8 mouse cellular contexts compared by ENCODE assay signal in genomic region chr10:93897043-93897646, GRCm38 (mm10). TPM values are rescaled to one million over a fixed set of nuclear protein-coding genes. Genes with fewer than 3 reads are reported as not detected.
DNase-seq lines count a peak whose midpoint lies in the region; ATAC-seq and TF ChIP-seq lines count a peak whose summit lies in the region.

Gene Metap2 (minus strand): TSS chr10:93897093.

- H3K4me1 ChIP-seq in midbrain, embryonic 14.5 days (ENCODE audit: control insufficient read depth, insufficient read depth, low read length), result no peaks in the 10 kb centered on the region

- H3K36me3 ChIP-seq in midbrain, embryonic 14.5 days (ENCODE audit: control insufficient read depth, insufficient read depth, low read length), result no peaks in the 10 kb centered on the region

- ATAC-seq in granulocyte monocyte progenitor cell, adult 5-6 weeks (replicated peaks; ENCODE audit: poor library complexity, severe bottlenecking), result no peak
- ATAC-seq in midbrain, embryonic 14.5 days (ENCODE audit: low FRiP score, low TSS enrichment), result no peak

- H3K27ac ChIP-seq in midbrain, embryonic 14.5 days (replicated peaks; ENCODE audit: low read depth, low read length), result no peak within 1 kb of the TSS

- no peak within 1 kb of the TSS for H3K9ac ChIP-seq in midbrain, embryonic 14.5 days (replicated peaks; ENCODE audit: low read length)

- no peak for TF ChIP-seq CTCF in brain, embryonic 14.5 days (IDR thresholded peaks at IDR 0.05; ENCODE audit: borderline replicate concordance, extremely low read depth, insufficient read depth, insufficient read length)

- TF ChIP-seq POLR2A in brain, embryonic 14.5 days (IDR thresholded peaks at IDR 0.05; ENCODE audit: borderline replicate concordance, extremely low read depth, insufficient read depth, insufficient read length, poor library complexity, severe bottlenecking), result no peak

- DNase-seq in layer of hippocampus, adult 8-10 months (ENCODE audit: low spot score in 2 of 2), result no peak
- no peak for DNase-seq in layer of hippocampus, adult 9-11 months
- no peak for DNase-seq in brain, embryonic 14.5 days (ENCODE audit: low read depth)
- no peak for DNase-seq in layer of hippocampus, postnatal 14 days (ENCODE audit: low spot score in 2 of 2)
- DNase-seq in midbrain, embryonic 14.5 days, result no peak
- DNase-seq in urinary bladder, postnatal 14 days (ENCODE audit: low spot score), result no peak
- DNase-seq in embryo, embryonic 10 days (ENCODE audit: low spot score), result no peak

- no peaks in the 10 kb centered on the region for H3K9me3 ChIP-seq in midbrain, embryonic 14.5 days (ENCODE audit: control insufficient read depth, low read length)

- H3K27me3 ChIP-seq in midbrain, embryonic 14.5 days (ENCODE audit: control insufficient read depth, insufficient read depth, low read length), result no peaks in the 10 kb centered on the region

- 67% methylated on average over 7 of the region's 7 CpGs for WGBS in midbrain, embryonic 14.5 days

- no peak within 1 kb of the TSS for H3K4me2 ChIP-seq in midbrain, embryonic 14.5 days (ENCODE audit: low read length)

- no peak within 1 kb of the TSS for H3K4me3 ChIP-seq in midbrain, embryonic 14.5 days (replicated peaks; ENCODE audit: low read depth, low read length)

RNA-seq across cellular contexts. Expression of gene Metap2, which starts in this region (rescaled TPM):
- total RNA-seq in layer of hippocampus, adult 8-10 months (2022), result 100 to 1,000 TPM; 105 to 123 (median 120) TPM
- 91.3 and 154 TPM in 2 replicates for polyA plus RNA-seq in brain, embryonic 14.5 days (2012; rRNA removed)
- total RNA-seq in granulocyte monocyte progenitor cell, adult 5-6 weeks (2014; fragmentation: Nextera tagmentation), result 214 and 233 TPM in 2 replicates
- 337 and 338 TPM in 2 replicates for total RNA-seq in granulocyte monocyte progenitor cell, adult 5-6 weeks (2017)
- total RNA-seq in layer of hippocampus, postnatal 14 days (2021), result 100 to 1,000 TPM; 134 to 137 TPM
- polyA plus RNA-seq in midbrain, embryonic 14.5 days (2014; fragmentation: Nextera tagmentation; extraction: Ambion mirVana), result 142 and 173 TPM in 2 replicates
